Mouse (Mus musculus) megakaryocyte, embryonic 14.5 days (primary cell): ENCODE data around the gene Sobp. TPM values are rescaled to one million over a fixed set of nuclear protein-coding genes. Genes with fewer than 3 reads are reported as not detected.

Source experiments
- H3K27me3 ChIP-seq: replicated peaks from 2 replicates; pipeline ENCODE3; 2012; ENCODE audit warnings: inconsistent platforms
- H3K36me3 ChIP-seq: replicated peaks from 2 replicates; pipeline ENCODE3; 2012; ENCODE audit warnings: low read length, inconsistent platforms, mixed read lengths
- H3K4me1 ChIP-seq: 2 replicates; pipeline ENCODE4 v1.6.1; 2012; ENCODE audit warnings: inconsistent platforms
- H3K4me3 ChIP-seq: replicated peaks from 2 replicates; pipeline ENCODE3; 2012; ENCODE audit warnings: moderate library complexity, mild to moderate bottlenecking, inconsistent platforms
- H3K9me3 ChIP-seq: 2 replicates; pipeline ENCODE4 v1.6.1; 2012; ENCODE audit warnings: inconsistent platforms
- FLI1 ChIP-seq: IDR thresholded peaks from 2 replicates; pipeline ENCODE4 v1.6.1; 2012; ENCODE audit warnings: low read length, inconsistent platforms, mixed read lengths
- GATA1 ChIP-seq: IDR thresholded peaks from 3 replicates; pipeline ENCODE4 v1.6.1; 2012; ENCODE audit warnings: mixed read lengths, low read length, inconsistent platforms, borderline replicate concordance
- polyA plus RNA-seq: library from polyadenylated mRNA; stranded (reverse); fragments of >175 nt; gene quantifications from 2 replicates; pipeline ENCODE4 v1.2.3, GENCODE M21; 2012; ENCODE audit warnings: low replicate concordance; ENCODE audit not compliant: insufficient read depth

The Sobp gene
- polyA plus RNA-seq, 1 experiment, result 0.28 TPM

DNA sequence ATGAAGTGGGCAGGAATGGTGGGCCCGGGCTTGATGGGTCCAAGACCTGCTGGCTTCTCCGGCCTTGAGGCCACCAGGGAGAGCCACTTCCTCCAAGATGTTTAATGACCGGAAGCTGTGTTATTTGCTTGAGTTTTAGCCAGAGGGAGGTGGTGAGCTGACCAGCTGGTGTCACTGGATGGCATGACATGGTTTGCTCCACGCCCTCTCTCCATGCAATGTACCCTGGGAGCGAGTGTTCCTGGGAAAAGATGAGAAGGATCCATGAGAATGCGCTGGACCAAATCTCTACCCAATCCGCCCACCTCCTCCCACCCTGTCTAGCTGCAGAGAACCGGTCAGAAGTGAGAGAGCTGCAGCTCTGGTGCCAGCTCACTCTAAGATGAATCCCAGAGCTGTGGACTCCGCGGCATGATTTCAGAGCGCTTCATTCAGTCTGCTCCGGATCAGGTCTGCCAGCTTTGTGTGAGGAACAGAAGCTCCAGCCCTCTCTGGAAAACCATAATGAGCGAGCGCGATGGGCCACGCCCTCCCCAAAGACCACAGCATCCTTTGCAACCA is 170.1 kb downstream of the Sobp start:
- Histone ChIP-seq H3K27me3 (peaks cover 26% of the 10 kb centered on the region), H3K4me3 (no peak overlapping the region), H3K36me3 (no peaks in the 10 kb centered on the region), H3K4me1 (peaks cover 3% of the 10 kb centered on the region; the same call in 1 of the 2 replicates), H3K9me3 (no peaks in the 10 kb centered on the region)
- TF ChIP-seq GATA1, result no peak
- TF ChIP-seq FLI1, result no peak

DNA sequence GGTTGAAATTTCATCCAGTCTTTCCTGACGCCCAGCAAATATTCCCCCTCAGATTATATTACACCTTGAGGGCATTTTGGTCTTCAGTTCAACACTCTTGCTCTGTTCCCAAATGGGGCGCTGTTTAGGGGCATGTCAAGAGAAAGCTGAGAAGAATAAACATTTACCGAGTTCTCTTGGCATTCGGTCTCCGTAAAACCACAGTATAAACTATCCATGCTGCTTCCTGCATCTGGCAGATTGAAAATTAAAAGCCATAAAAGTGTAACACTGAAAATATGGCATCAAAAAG is 170.9 kb downstream of the Sobp start:
- Histone ChIP-seq H3K4me1 (peaks cover 3% of the 10 kb centered on the region; the same call in 1 of the 2 replicates), H3K9me3 (no peaks in the 10 kb centered on the region), H3K4me3 (no peak overlapping the region), H3K27me3 (peaks cover 27% of the 10 kb centered on the region), H3K36me3 (no peaks in the 10 kb centered on the region)
- TF ChIP-seq FLI1 (no peak), GATA1 (no peak)

DNA sequence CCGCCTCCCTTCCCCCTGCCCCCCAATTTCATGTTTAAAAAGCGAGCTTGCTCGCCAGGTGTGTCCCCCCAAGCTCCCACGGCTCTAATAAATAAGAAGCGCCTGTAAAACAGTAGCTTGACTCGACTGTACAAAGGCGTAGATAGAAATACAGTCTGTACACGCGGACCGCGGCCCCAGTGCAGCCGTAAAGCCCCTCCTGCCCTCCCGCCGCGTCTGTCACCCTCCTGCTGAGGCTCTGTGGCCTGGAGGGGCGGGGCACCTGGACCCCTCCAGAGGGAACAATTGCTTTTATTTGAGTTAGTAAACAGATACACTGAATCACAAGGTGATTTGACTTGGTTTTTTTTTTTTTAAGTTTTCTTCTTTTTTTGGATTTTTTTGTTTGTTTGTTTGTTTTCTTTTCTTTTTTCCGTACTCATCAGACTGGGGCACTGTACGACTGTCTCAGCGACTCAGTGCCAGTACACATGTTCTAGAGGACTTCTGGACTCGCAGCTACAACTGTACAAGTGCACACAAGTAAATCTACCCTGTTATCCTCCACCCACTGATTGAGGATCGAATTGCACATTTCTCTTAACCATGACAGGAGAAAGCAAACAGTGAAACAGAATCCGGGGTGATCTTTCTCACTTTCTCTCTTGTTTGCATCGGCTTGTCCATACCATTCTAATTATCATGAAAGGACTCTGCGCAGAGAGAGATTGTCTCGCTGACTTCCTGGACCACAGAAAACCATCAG is 171.4 kb downstream of the Sobp start:
- H3K9me3 ChIP-seq, result no peaks in the 10 kb centered on the region
- H3K27me3 ChIP-seq, result peaks cover 27% of the 10 kb centered on the region
- peaks cover 3% of the 10 kb centered on the region; the same call in 1 of the 2 replicates for H3K4me1 ChIP-seq
- H3K4me3 ChIP-seq, result peak overlapping the region; percentile 82
- TF ChIP-seq FLI1, result no peak
- TF ChIP-seq GATA1, result no peak
- no peaks in the 10 kb centered on the region for H3K36me3 ChIP-seq

DNA sequence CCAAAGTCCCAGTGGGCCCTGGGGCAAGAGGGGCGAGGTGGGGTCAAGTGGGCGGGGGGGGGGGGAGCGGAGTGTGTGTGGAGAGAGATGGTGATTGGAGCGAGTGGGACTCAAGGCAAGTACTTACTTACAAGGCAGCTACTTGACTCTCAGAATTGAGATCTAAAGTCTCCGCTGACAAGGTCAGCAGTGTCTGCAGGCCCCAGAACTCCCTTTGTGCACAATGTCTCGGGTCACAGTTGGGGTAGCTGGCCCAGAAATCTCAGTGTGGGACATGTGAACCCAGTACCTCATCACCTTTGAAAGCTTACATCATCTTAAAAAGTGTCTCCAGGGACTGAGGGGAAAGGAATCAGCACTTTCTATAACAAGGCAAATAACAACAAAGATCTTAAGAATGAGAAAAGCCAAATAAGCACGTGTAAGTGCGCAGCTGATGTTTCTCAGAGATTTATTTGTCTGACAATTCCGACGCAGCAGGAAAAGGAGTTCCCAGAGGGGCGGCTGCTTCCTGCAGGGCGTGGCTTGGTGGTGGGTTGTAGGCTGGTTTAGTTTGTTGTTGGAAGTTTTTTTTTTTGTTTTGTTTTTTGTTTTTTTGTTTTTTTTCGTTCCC is 172.2 kb downstream of the Sobp start:
- H3K4me3 ChIP-seq, result no peak overlapping the region
- TF ChIP-seq FLI1 (no peak), GATA1 (no peak)
- H3K9me3 ChIP-seq, result no peaks in the 10 kb centered on the region
- H3K4me1 ChIP-seq, result peaks cover 3% of the 10 kb centered on the region; the same call in 1 of the 2 replicates
- no peaks in the 10 kb centered on the region for H3K36me3 ChIP-seq
- peaks cover 27% of the 10 kb centered on the region for H3K27me3 ChIP-seq

DNA sequence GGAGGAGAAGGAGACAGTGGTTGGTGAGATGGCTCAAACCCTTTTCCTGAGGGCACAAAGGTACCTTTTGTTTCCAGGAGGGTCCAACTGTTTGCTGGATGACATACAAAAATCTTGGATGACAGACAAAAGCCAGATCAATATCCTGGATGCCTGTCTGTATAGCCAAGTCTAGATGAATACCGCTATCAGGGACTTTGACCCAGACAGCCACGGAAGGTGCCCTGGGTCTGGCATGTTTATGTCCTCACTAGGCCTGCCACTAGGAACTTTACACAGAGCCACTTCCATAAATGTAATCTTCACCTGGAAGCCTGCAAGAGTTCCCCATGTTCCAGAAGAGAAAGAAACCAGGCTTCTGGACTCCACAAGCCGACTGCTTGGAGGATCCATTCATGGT is 172.9 kb downstream of the Sobp start:
- H3K36me3 ChIP-seq, result no peaks in the 10 kb centered on the region
- H3K4me1 ChIP-seq, result peaks cover 3% of the 10 kb centered on the region; the same call in 1 of the 2 replicates
- no peaks in the 10 kb centered on the region for H3K9me3 ChIP-seq
- TF ChIP-seq GATA1 (no peak), FLI1 (no peak)
- H3K4me3 ChIP-seq, result no peak overlapping the region
- peaks cover 30% of the 10 kb centered on the region for H3K27me3 ChIP-seq

DNA sequence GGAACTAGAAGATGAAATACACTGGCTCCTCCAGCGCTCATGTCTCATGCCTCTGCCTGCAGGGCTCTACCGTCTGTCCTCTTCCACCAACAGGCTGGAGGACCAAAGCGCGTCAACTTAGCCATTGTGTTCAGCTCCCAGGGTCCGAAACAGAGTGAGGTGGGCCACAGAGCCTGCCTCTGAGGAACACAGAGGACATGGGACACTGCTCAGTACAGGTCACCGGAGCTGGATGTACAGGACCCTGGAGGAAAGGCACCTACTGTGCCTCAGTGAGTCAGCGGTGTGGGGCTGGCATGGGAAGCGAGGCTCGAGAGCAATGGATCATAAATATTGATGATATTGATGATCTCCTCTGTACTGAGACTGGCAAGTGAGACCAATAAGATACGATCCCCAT is 175.0 kb downstream of the Sobp start:
- Histone ChIP-seq H3K9me3 (no peaks in the 10 kb centered on the region), H3K36me3 (no peaks in the 10 kb centered on the region), H3K27me3 (peaks cover 33% of the 10 kb centered on the region), H3K4me1 (peaks cover 3% of the 10 kb centered on the region; the same call in 1 of the 2 replicates), H3K4me3 (no peak overlapping the region)
- TF ChIP-seq GATA1, result no peak
- TF ChIP-seq FLI1, result no peak

DNA sequence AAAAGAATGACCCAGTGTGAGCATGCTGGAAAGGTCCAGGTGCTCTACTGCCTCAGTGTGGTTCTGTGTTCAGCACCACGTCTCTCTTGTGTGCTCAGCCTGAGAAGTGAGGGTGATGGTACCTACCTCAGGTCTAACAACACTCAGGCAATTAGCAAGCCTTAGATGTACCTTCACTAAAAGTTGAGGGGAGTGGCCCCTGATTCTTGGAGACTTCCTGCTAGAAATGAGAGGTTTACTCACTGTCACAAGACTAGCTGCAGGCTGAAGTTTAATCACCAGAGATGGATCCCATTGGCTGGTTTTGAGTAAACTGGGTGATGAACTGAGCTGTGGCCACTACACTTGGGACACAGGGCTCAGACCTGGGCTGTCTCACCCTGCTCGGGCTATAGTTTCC is 177.1 kb downstream of the Sobp start:
- H3K27me3 ChIP-seq, result peaks cover 41% of the 10 kb centered on the region
- H3K4me1 ChIP-seq, result no peaks in the 10 kb centered on the region; the same call in 1 of the 2 replicates
- no peaks in the 10 kb centered on the region for H3K9me3 ChIP-seq
- TF ChIP-seq FLI1, result no peak
- no peak for TF ChIP-seq GATA1
- no peak overlapping the region for H3K4me3 ChIP-seq
- no peaks in the 10 kb centered on the region for H3K36me3 ChIP-seq

DNA sequence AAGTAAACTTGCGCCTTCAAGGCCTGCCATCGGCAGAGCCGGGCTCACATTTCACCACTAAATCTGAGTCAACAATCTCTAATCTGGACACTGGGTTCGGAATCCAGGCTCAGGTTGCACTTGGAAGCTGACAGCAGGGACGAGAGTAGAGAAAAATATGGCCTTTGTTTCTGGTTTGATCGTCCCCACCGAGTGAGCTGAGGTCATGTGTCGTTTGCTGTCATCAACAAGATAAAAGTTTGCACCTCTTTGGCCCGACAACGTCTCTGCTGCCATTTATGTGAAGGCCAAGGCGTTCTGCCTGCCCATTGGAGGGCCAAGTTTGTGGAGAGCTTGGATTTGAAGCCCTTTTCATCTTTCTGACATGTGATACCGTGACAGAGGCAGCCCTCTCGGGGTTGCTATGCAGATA is 178.8 kb downstream of the Sobp start:
- TF ChIP-seq GATA1, result no peak
- TF ChIP-seq FLI1, result no peak
- Histone ChIP-seq H3K36me3 (no peaks in the 10 kb centered on the region), H3K4me3 (no peak overlapping the region), H3K4me1 (no peaks in the 10 kb centered on the region; the same call in 1 of the 2 replicates), H3K9me3 (no peaks in the 10 kb centered on the region), H3K27me3 (peaks cover 45% of the 10 kb centered on the region)

DNA sequence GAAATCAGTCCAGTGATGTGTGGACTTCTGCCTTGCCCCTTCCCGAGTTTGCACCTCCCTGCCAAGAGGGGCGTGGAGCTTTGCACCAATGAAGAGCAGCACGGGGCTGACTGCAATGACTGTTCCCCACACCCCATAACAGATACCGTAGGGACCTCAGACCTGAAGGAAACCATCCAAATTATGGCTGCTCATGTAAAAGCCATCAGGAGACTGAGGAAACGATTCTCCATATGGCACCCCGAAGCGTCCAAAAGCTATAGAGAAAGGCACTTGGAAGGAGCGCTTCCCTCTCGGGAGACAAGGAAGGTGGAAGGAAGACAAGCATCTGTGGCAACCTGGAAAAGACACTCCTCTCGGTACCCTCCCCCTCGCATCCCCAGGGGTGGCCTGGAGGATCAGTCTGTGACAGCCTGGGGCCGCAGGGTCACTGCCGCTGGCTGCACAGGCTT is 180.0 kb downstream of the Sobp start:
- Histone ChIP-seq H3K9me3 (no peaks in the 10 kb centered on the region), H3K4me3 (no peak overlapping the region), H3K4me1 (no peaks in the 10 kb centered on the region; the same call in 1 of the 2 replicates), H3K27me3 (peaks cover 42% of the 10 kb centered on the region), H3K36me3 (no peaks in the 10 kb centered on the region)
- TF ChIP-seq FLI1 (no peak), GATA1 (no peak)

DNA sequence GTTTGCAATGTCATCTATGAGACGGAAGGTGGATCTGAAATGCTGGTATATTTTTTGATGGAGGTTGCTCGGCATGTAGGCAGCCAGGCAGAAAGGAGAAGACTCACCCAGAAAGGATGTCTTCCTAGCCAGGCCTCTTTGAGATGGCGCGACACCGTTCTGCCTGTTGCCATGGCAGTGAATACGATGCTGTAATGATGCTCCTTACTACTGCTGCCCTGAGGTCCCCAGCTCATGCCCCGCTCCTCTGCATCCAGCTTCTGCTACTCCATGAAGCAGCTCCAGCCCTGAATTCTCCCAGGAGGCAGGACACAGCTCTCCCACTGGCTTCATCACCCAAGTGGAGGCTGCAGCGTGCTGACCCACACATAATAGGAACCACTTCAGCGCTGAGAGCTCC is 183.3 kb downstream of the Sobp start:
- H3K27me3 ChIP-seq, result peaks cover 40% of the 10 kb centered on the region
- TF ChIP-seq GATA1 (no peak), FLI1 (no peak)
- no peak overlapping the region for H3K4me3 ChIP-seq
- H3K36me3 ChIP-seq, result no peaks in the 10 kb centered on the region
- H3K4me1 ChIP-seq, result peaks cover 17% of the 10 kb centered on the region
- H3K9me3 ChIP-seq, result no peaks in the 10 kb centered on the region
